Mouse (Mus musculus) ES-Bruce4 (cell line): ENCODE measurements around the gene Gosr2. TPM values are rescaled to one million over a fixed set of nuclear protein-coding genes. Genes with fewer than 3 reads are reported as not detected.

ENCODE experiments used
- H3K27ac ChIP-seq: 2 replicates; pipeline ENCODE4 v1.5.1; 2012; ENCODE audit warnings: low read length, inconsistent platforms; ENCODE audit not compliant: insufficient read depth
- H3K27me3 ChIP-seq: 2 replicates; pipeline ENCODE4 v1.6.1; 2012; ENCODE audit warnings: mild to moderate bottlenecking, low read length, inconsistent platforms; ENCODE audit not compliant: control insufficient read depth, poor library complexity, insufficient read depth, severe bottlenecking
- H3K36me3 ChIP-seq: 2 replicates; pipeline ENCODE4 v1.6.1; 2012; ENCODE audit warnings: inconsistent platforms, mild to moderate bottlenecking, low read length, moderate library complexity; ENCODE audit not compliant: control insufficient read depth, poor library complexity, insufficient read depth, severe bottlenecking
- H3K4me1 ChIP-seq: one replicate; pipeline ENCODE4 v1.8.1; 2011; ENCODE audit warnings: low read length; ENCODE audit not compliant: control insufficient read depth, insufficient read depth
- H3K4me3 ChIP-seq: 2 replicates; pipeline ENCODE4 v1.5.1; 2011; ENCODE audit warnings: low read depth, mild to moderate bottlenecking, low read length
- H3K9ac ChIP-seq: 2 replicates; pipeline ENCODE4 v1.6.1; 2012; ENCODE audit warnings: low read depth, mild to moderate bottlenecking, inconsistent platforms; ENCODE audit not compliant: poor library complexity, severe bottlenecking
- H3K9me3 ChIP-seq: replicated peaks from 2 replicates; pipeline ENCODE4 v1.6.1; 2012; ENCODE audit warnings: mild to moderate bottlenecking, low read length, inconsistent platforms; ENCODE audit not compliant: control insufficient read depth, poor library complexity, insufficient read depth, severe bottlenecking
- CTCF ChIP-seq: IDR thresholded peaks from one replicate; pipeline ENCODE4 v1.8.1; 2011; ENCODE audit warnings: low read depth, low read length
- EP300 ChIP-seq: IDR thresholded peaks from 2 replicates; pipeline ENCODE4 v1.6.1; 2011; ENCODE audit warnings: low read depth, low read length; ENCODE audit not compliant: insufficient read depth
- POLR2A ChIP-seq: IDR thresholded peaks from one replicate; pipeline ENCODE4 v1.8.1; 2011; ENCODE audit warnings: low read length; ENCODE audit not compliant: insufficient read depth
- polyA plus RNA-seq: library from polyadenylated mRNA; stranded (reverse); fragments of >200 nt; gene quantifications from 2 replicates; pipeline ENCODE4 v1.2.4, GENCODE M21; 2011; ENCODE audit warnings: low read depth; ENCODE audit not compliant: missing spikeins, insufficient read depth, insufficient read length

Gene Gosr2
- polyA plus RNA-seq, 1 experiment = 38.5 TPM

DNA sequence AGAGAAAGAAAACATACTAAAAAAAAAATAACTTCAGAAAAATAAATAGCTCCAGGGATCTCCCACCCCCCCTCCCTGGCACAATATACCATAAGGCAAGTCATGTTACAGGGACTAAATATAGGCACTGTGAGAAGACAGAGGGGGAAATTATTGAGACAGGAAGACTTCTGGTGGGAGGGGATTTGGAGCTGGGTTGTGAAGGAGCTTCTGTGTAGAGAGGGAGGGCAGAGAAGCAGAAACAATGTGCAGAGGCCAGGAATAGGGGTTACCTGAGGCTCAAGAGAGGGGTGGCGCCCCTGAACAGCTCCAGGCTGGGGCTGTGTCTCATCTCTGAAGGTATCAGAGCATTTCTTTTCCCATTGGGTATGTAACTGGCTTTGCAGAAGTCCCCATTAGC, 32.0 kb downstream of the Gosr2 start:
- Histone ChIP-seq H3K4me3 (no peak overlapping the region), H3K36me3 (no peaks in the 10 kb centered on the region), H3K4me1 (no peaks in the 10 kb centered on the region), H3K27ac (no peak overlapping the region), H3K27me3 (no peaks in the 10 kb centered on the region), H3K9ac (no peak overlapping the region), H3K9me3 (no peaks in the 10 kb centered on the region)
- TF ChIP-seq POLR2A (no peak), CTCF (no peak), EP300 (no peak)

DNA sequence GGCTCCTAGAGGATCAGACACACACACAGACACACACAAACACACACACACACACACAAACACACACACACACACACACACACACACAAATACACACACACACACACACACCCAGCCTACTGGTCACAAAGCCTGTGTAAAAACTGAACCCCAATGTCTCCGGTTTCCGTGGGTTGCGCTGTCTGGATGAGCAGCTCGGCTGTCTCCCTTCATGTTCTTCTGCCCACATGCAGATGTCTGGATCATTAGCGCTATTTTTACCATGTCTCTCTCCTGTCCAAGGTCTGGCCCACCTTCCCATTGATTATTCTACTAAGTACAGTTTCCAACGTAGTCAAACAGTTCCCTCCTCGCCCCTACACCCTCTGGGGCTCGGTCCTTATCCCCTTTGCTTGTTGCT, 34.6 kb downstream of the Gosr2 start:
- no peaks in the 10 kb centered on the region for H3K27me3 ChIP-seq
- H3K36me3 ChIP-seq = no peaks in the 10 kb centered on the region
- no peak overlapping the region for H3K4me3 ChIP-seq
- no peaks in the 10 kb centered on the region for H3K9me3 ChIP-seq
- no peak overlapping the region for H3K9ac ChIP-seq
- no peak overlapping the region for H3K27ac ChIP-seq
- H3K4me1 ChIP-seq = no peaks in the 10 kb centered on the region
- TF ChIP-seq POLR2A (no peak), CTCF (no peak)

DNA sequence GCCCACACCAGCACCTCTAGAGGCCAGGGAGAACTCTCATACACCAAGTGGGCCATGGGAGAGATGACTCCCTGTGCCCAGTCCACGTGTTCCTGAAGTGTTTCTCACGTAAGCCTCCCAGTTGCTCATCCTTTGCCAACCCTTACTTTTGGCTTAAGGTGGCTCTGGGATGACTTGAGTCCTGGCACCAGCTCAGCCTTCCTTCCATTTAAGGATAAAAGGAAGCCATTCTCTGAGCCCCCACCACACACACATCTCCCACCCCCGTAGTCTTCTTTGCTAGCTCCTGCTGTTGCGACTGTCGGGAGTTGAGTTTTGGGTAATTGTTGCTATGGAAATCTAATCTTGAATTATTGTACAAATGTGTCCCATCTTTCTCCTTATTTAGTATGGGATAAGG, 35.2 kb downstream of the Gosr2 start:
- TF ChIP-seq POLR2A (no peak), EP300 (no peak), CTCF (no peak)
- Histone ChIP-seq H3K27ac (no peak overlapping the region), H3K9me3 (no peaks in the 10 kb centered on the region), H3K27me3 (no peaks in the 10 kb centered on the region), H3K4me1 (no peaks in the 10 kb centered on the region), H3K36me3 (no peaks in the 10 kb centered on the region), H3K4me3 (no peak overlapping the region), H3K9ac (no peak overlapping the region)

DNA sequence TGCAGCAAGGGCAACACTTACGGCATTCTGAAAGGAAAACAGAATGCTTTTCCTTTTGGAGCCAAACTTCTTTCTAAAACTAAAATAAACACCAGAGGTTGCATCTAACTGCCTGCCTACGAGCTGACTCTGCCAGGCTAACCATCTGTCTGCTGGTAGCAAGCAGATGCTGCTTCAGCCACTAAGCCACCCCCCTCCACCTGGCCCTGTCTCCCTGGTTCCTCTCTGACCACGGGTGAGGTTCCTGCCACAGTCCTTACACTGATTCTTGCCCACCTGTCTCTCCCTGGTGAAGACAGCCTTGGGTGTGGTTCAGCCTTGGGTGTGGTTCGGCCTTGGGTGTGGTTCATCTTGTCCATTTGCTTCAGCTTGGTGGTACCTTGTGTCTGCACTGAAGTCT, 35.8 kb downstream of the Gosr2 start:
- no peaks in the 10 kb centered on the region for H3K27me3 ChIP-seq
- no peak overlapping the region for H3K9ac ChIP-seq
- no peak for TF ChIP-seq CTCF
- no peaks in the 10 kb centered on the region for H3K4me1 ChIP-seq
- no peaks in the 10 kb centered on the region for H3K36me3 ChIP-seq
- no peak overlapping the region for H3K4me3 ChIP-seq
- H3K27ac ChIP-seq = no peak overlapping the region
- H3K9me3 ChIP-seq = no peaks in the 10 kb centered on the region

DNA sequence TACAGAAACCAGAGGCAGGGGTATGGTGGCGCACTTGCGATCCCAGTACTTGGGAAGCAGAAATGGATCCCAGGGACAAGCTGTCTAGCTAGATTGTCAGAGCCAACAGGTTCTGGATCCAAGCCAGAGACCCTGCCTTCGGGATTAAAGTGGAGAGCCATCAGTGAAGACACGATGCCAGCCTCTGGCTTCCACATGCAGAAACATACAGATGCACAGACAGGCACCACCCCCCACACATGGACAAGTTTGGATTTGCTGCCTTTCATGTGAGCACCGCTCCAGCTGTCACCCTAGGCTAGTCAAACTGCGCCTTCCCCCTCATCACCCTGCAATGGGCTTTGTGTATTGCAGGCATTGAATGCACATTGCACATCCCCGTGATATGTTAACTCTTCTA, 39.5 kb downstream of the Gosr2 start:
- Histone ChIP-seq H3K4me3 (no peak overlapping the region), H3K27me3 (no peaks in the 10 kb centered on the region), H3K4me1 (no peaks in the 10 kb centered on the region), H3K9me3 (no peaks in the 10 kb centered on the region), H3K9ac (no peak overlapping the region), H3K36me3 (no peaks in the 10 kb centered on the region), H3K27ac (no peak overlapping the region)
- TF ChIP-seq POLR2A (no peak), EP300 (no peak), CTCF (no peak)

DNA sequence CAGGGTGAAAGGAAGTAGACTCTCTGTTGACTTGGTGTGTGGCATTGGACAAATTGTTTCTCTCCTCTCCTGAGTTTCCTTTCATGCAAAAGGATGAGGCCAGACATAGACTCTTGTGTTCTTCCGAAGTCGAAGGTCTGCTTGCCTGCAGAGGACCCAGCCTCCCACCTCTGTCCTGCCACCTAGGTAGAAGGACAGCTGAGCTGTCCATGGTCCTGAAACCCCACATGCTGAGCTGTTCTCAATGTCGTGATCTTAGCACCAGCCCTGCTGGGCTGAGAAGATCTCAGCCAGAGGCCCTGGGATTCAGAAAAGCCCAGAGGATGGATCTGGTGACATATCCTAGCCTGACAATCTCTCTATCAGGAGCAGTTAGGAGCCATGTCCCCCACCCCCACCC, 41.2 kb downstream of the Gosr2 start:
- Histone ChIP-seq H3K9me3 (no peaks in the 10 kb centered on the region), H3K9ac (no peak overlapping the region), H3K27me3 (no peaks in the 10 kb centered on the region; the same call in none of the 2 replicates), H3K27ac (no peak overlapping the region), H3K4me1 (no peaks in the 10 kb centered on the region), H3K4me3 (no peak overlapping the region), H3K36me3 (no peaks in the 10 kb centered on the region)
- TF ChIP-seq CTCF = peak; percentile 1
- no peak for TF ChIP-seq POLR2A
- no peak for TF ChIP-seq EP300
